8 mouse cellular contexts compared by ENCODE assay signal in the genomic region with DNA sequence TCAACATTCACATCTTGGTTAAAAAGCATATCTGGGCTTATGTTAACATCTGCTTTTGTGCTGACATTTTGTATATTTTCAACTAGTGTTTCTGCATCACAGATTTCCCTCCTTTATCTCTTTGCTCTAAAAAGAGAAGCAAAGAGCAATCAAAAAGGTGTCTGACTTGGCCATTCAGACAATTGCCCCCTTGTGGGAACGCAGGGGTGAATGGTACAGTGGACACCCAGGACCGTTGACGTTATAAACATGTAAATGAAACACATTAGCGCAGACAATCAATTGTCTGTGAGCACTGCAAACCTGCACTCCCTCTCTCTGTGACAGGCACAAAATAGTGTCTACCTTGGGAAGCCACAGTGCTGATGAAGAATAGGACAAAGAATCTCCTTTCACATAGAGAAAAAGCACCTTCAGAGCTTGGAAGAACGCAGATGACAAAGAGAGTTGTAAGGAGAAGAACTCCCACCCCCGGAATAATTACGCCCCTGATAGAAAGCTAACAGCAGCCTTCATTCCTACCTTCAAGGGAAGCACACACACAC. TPM values are rescaled to one million over a fixed set of nuclear protein-coding genes. Genes with fewer than 3 reads are reported as not detected.
A peak's percentile ranks its signal among the peaks of the same experiment; 100 is the strongest.
DNase-seq lines count a peak whose midpoint lies in the region; ATAC-seq and TF ChIP-seq lines count a peak whose summit lies in the region.

No protein-coding gene starts in this region.

- H3K27ac ChIP-seq in kidney, embryonic 14.5 days (ENCODE audit: low read depth, low read length) = peak overlapping the region; percentile 2; the same call in 1 of the 2 replicates
- peak overlapping the region; percentile 100 for H3K27ac ChIP-seq in bone marrow macrophage, adult 2 months (ENCODE audit: insufficient read depth, low read depth, low read length)
- H3K27ac ChIP-seq in forebrain, postnatal 0 days (ENCODE audit: low read depth, low read length) = peak overlapping the region; percentile 98
- peak overlapping the region; percentile 44 for H3K27ac ChIP-seq in midbrain, embryonic 11.5 days (ENCODE audit: low read depth, low read length)

- H3K4me2 ChIP-seq in kidney, embryonic 14.5 days (replicated peaks; ENCODE audit: low read depth, low read length) = peak overlapping the region; percentile 19
- peak overlapping the region; percentile 69 for H3K4me2 ChIP-seq in forebrain, postnatal 0 days (ENCODE audit: low read depth)
- H3K4me2 ChIP-seq in midbrain, embryonic 11.5 days = peak overlapping the region; percentile 76

- no peak for DNase-seq in kidney, postnatal 14 days
- DNase-seq in forebrain, postnatal 0 days = peak; percentile 43
- peak; percentile 88 for DNase-seq in midbrain, embryonic 11.5 days (ENCODE audit: low spot score, missing footprints)
- no peak for DNase-seq in adrenal gland, postnatal 10 days
- no peak for DNase-seq in right cerebral cortex, adult 2 months (ENCODE audit: low spot score in 2 of 2)
- DNase-seq in layer of hippocampus, postnatal 25 days (ENCODE audit: extremely low spot score in 1 of 2, low spot score in 1 of 2) = no peak

- no peak for TF ChIP-seq CTCF in bone marrow macrophage, adult 2 months (IDR thresholded peaks at IDR 0.05; ENCODE audit: low read depth, low read length)
- TF ChIP-seq CTCF in forebrain, postnatal 0 days (IDR thresholded peaks at IDR 0.05; ENCODE audit: low read depth) = no peak

- H3K9ac ChIP-seq in kidney, embryonic 14.5 days (ENCODE audit: low read depth, low read length) = no peak overlapping the region; the same call in 1 of the 2 replicates
- H3K9ac ChIP-seq in forebrain, postnatal 0 days = peak overlapping the region; percentile 95
- peak overlapping the region; percentile 48 for H3K9ac ChIP-seq in midbrain, embryonic 11.5 days (ENCODE audit: low read length)

- no peaks in the 10 kb centered on the region for H3K9me3 ChIP-seq in kidney, embryonic 14.5 days (ENCODE audit: control insufficient read depth, low read length)
- no peaks in the 10 kb centered on the region for H3K9me3 ChIP-seq in forebrain, postnatal 0 days (ENCODE audit: low read length)
- H3K9me3 ChIP-seq in midbrain, embryonic 11.5 days (ENCODE audit: control insufficient read depth, low read length) = no peaks in the 10 kb centered on the region

- TF ChIP-seq POLR2A in bone marrow macrophage, adult 2 months (IDR thresholded peaks at IDR 0.05; ENCODE audit: borderline replicate concordance, low read depth, low read length) = no peak

- no peak overlapping the region; the same call in 1 of the 2 replicates for H3K4me3 ChIP-seq in kidney, embryonic 14.5 days (ENCODE audit: low read length)
- peak overlapping the region; percentile 2; the same call in 1 of the 2 replicates for H3K4me3 ChIP-seq in bone marrow macrophage, adult 2 months (ENCODE audit: insufficient read depth, low read length)
- peak overlapping the region; percentile 56 for H3K4me3 ChIP-seq in forebrain, postnatal 0 days (ENCODE audit: low read depth, low read length)
- 0 out of 2 replicates have a peak overlapping the region, but pooled peaks have one; percentile 4 for H3K4me3 ChIP-seq in midbrain, embryonic 11.5 days (ENCODE audit: low read depth, low read length)

- H3K27me3 ChIP-seq in kidney, embryonic 14.5 days (ENCODE audit: control insufficient read depth, insufficient read depth, low read length) = no peaks in the 10 kb centered on the region
- H3K27me3 ChIP-seq in forebrain, postnatal 0 days (ENCODE audit: insufficient read depth, low read length) = no peaks in the 10 kb centered on the region
- H3K27me3 ChIP-seq in midbrain, embryonic 11.5 days (ENCODE audit: control insufficient read depth, insufficient read depth, low read length) = no peaks in the 10 kb centered on the region

- no peak for ATAC-seq in kidney, embryonic 14.5 days (ENCODE audit: low FRiP score, low TSS enrichment)
- ATAC-seq in forebrain, postnatal 0 days = no peak
- ATAC-seq in midbrain, embryonic 11.5 days (ENCODE audit: low FRiP score) = no peak

- WGBS in kidney, embryonic 14.5 days = 36% methylated on average over 7 of the region's 7 CpGs
- WGBS in forebrain, postnatal 0 days = 13% methylated on average over 7 of the region's 7 CpGs
- WGBS in midbrain, embryonic 11.5 days = 9% methylated on average over 7 of the region's 7 CpGs

- no peaks in the 10 kb centered on the region for H3K36me3 ChIP-seq in kidney, embryonic 14.5 days (ENCODE audit: control insufficient read depth, insufficient read depth, low read length)
- H3K36me3 ChIP-seq in forebrain, postnatal 0 days (ENCODE audit: insufficient read depth) = no peaks in the 10 kb centered on the region
- no peaks in the 10 kb centered on the region for H3K36me3 ChIP-seq in midbrain, embryonic 11.5 days (ENCODE audit: control insufficient read depth, insufficient read depth, low read length)

- H3K4me1 ChIP-seq in kidney, embryonic 14.5 days (ENCODE audit: control insufficient read depth, insufficient read depth, low read length) = peaks cover 7% of the 10 kb centered on the region; the same call in 1 of the 2 replicates
- H3K4me1 ChIP-seq in bone marrow macrophage, adult 2 months (ENCODE audit: control insufficient read depth, insufficient read depth, low read length) = peaks cover 42% of the 10 kb centered on the region
- H3K4me1 ChIP-seq in forebrain, postnatal 0 days (ENCODE audit: insufficient read depth) = peaks cover 28% of the 10 kb centered on the region
- peaks cover 76% of the 10 kb centered on the region for H3K4me1 ChIP-seq in midbrain, embryonic 11.5 days (ENCODE audit: control insufficient read depth, insufficient read depth, low read length)

RNA-seq across cellular contexts. Expression of a gene that starts 12.6 kb away (rescaled TPM):
- 41.2 and 52.2 TPM in 2 replicates for polyA plus RNA-seq in kidney, embryonic 14.5 days (2014; fragmentation: Nextera tagmentation; extraction: Ambion mirVana)
- 368 and 388 TPM in 2 replicates for polyA plus RNA-seq in bone marrow macrophage, adult 2 months (2012; ENCODE audit: insufficient read depth, insufficient read length, missing spikeins)
- total RNA-seq in forebrain, postnatal 0 days (2014; rRNA removed) = 150 and 186 TPM in 2 replicates
- polyA plus RNA-seq in forebrain, postnatal 0 days (2015; fragmentation: Nextera tagmentation; extraction: Ambion mirVana) = 47.7 and 50.6 TPM in 2 replicates
- polyA plus RNA-seq in midbrain, embryonic 11.5 days (2014; fragmentation: Nextera tagmentation; extraction: Ambion mirVana) = 61.2 and 69.9 TPM in 2 replicates
- total RNA-seq in adrenal gland, postnatal 10 days (2021) = 100 to 1,000 TPM; 129 to 138 TPM
- 100 to 1,000 TPM; 365 to 458 TPM for total RNA-seq in layer of hippocampus, postnatal 25 days (2021)

Comparison
In these comparisons a context has a peak if more than half of its experiments do, and no peak if none do; other contexts are left out.
1. H3K27ac ChIP-seq: peak in every context shown above with its lines; median percentile 100 in bone marrow macrophage, adult 2 months; 98 in forebrain, postnatal 0 days; 44 in midbrain, embryonic 11.5 days; 2 in kidney, embryonic 14.5 days.
2. H3K4me2 ChIP-seq: peak in every context shown above with its lines; median percentile 76 in midbrain, embryonic 11.5 days; 69 in forebrain, postnatal 0 days; 19 in kidney, embryonic 14.5 days.
3. DNase-seq: peak in forebrain, postnatal 0 days (single experiment) and midbrain, embryonic 11.5 days (single experiment); none in kidney, postnatal 14 days (single experiment), adrenal gland, postnatal 10 days (single experiment), right cerebral cortex, adult 2 months (0 of 2) and layer of hippocampus, postnatal 25 days (0 of 2).